Mouse (Mus musculus) cerebellum, adult 2 months (tissue): ENCODE measurements around the gene C1galt1.

Source experiments
- CTCF ChIP-seq: fragments of 200-500 bp; IDR thresholded peaks from 2 replicates; pipeline ENCODE4 v1.5.1; 2011; ENCODE audit warnings: low read depth, mild to moderate bottlenecking, control low read depth, low read length, moderate library complexity, borderline replicate concordance; ENCODE audit not compliant: insufficient read depth
- POLR2A ChIP-seq: fragments of 200-500 bp; IDR thresholded peaks from 2 replicates; pipeline ENCODE4 v1.6.1; 2011; ENCODE audit warnings: low read length, control low read depth, borderline replicate concordance; ENCODE audit not compliant: insufficient read depth

- TF ChIP-seq CTCF (no peak), POLR2A (no peak)
These were observed 14.5 kb downstream of the C1galt1 start for GRCm38 (mm10) chr6:7859161-7859560.
